Mouse (Mus musculus) intestine, postnatal 0 days (tissue): ENCODE data around the gene Map4k4. TPM values are rescaled to one million over a fixed set of nuclear protein-coding genes. Genes with fewer than 3 reads are reported as not detected.

Experiments
- ATAC-seq: fragments of 200-750 bp; cut with Nextera tagmentation; 2 replicates; pipeline ENCODE4 v1.8.0; 2017; ENCODE audit warnings: mild to moderate bottlenecking, moderate TSS enrichment, moderate library complexity
- H3K27ac ChIP-seq: fragments of 300-500 bp; sonication (generic); 2 replicates; pipeline ENCODE4 v1.5.1; 2014; ENCODE audit warnings: mild to moderate bottlenecking, low read depth, low read length, moderate library complexity
- H3K27me3 ChIP-seq: fragments of 300-500 bp; sonication (generic); replicated peaks from 2 replicates; pipeline ENCODE4 v1.6.1; 2014; ENCODE audit warnings: low read length, mixed read lengths; ENCODE audit not compliant: control insufficient read depth, insufficient read depth
- H3K36me3 ChIP-seq: fragments of 300-500 bp; sonication (generic); 2 replicates; pipeline ENCODE4 v1.6.1; 2014; ENCODE audit warnings: mild to moderate bottlenecking, moderate library complexity; ENCODE audit not compliant: control insufficient read depth, insufficient read depth
- H3K4me1 ChIP-seq: fragments of 300-500 bp; sonication (generic); replicated peaks from 2 replicates; pipeline ENCODE4 v1.6.1; 2014; ENCODE audit warnings: antibody characterized with exemption, low read length, mixed read lengths; ENCODE audit not compliant: control insufficient read depth, insufficient read depth
- H3K4me2 ChIP-seq: fragments of 300-500 bp; sonication (generic); replicated peaks from 2 replicates; pipeline ENCODE4 v1.6.1; 2014; ENCODE audit warnings: low read depth, mild to moderate bottlenecking, moderate library complexity
- H3K4me3 ChIP-seq: fragments of 300-500 bp; sonication (generic); 2 replicates; pipeline ENCODE4 v1.5.1; 2014; ENCODE audit warnings: low read depth, low read length
- H3K9ac ChIP-seq: fragments of 300-500 bp; sonication (generic); 2 replicates; pipeline ENCODE4 v1.6.1; 2014; ENCODE audit warnings: mild to moderate bottlenecking, low read depth, low read length
- H3K9me3 ChIP-seq: fragments of 300-500 bp; sonication (generic); 2 replicates; pipeline ENCODE4 v1.6.1; 2016; ENCODE audit warnings: mixed run types; ENCODE audit not compliant: control insufficient read depth
- CTCF ChIP-seq: sonication (generic); IDR thresholded peaks from 2 replicates; pipeline ENCODE4 v1.5.1; 2016; ENCODE audit warnings: low read depth, mild to moderate bottlenecking, control low read depth, antibody characterized with exemption, moderate library complexity
- WGBS: fragments of 180-500 bp; shearing (Covaris S2); extraction: QIAGEN DNeasy Blood & Tissue Kit; methylation state at CpG from one replicate; pipeline ENCODE4 v1.1.7; 2014; 5-methylcytosine and 5-hydroxymethylcytosine counted together
- polyA plus RNA-seq: library from polyadenylated mRNA; unstranded; fragments of >200 nt; fragmentation: Nextera tagmentation; extraction: Ambion mirVana; gene quantifications from 2 replicates; pipeline ENCODE4 v1.2.1, GENCODE M21; 2015

Map4k4 gene
- polyA plus RNA-seq, 1 experiment from 2014 or later: 6.8 TPM

GRCm38 (mm10) chr1:39990041-39990440, 89.3 kb downstream of the Map4k4 start:
- no peak for ATAC-seq
- 90% methylated on average over 9 of the region's 9 CpGs for WGBS
- Histone ChIP-seq H3K27me3 (no peaks in the 10 kb centered on the region), H3K4me3 (no peak overlapping the region), H3K27ac (no peak overlapping the region), H3K4me1 (no peaks in the 10 kb centered on the region), H3K9me3 (no peaks in the 10 kb centered on the region), H3K4me2 (no peak overlapping the region), H3K36me3 (peaks cover 77% of the 10 kb centered on the region), H3K9ac (no peak overlapping the region)
- no peak for TF ChIP-seq CTCF

GRCm38 (mm10) chr1:39993921-39994320, 93.2 kb downstream of the Map4k4 start:
- 82% methylated on average over 7 of the region's 7 CpGs for WGBS
- no peak overlapping the region for H3K4me3 ChIP-seq
- H3K4me1 ChIP-seq: no peaks in the 10 kb centered on the region
- 0 out of 2 replicates have a peak overlapping the region, but pooled peaks have one; percentile 15 for H3K27ac ChIP-seq
- H3K27me3 ChIP-seq: no peaks in the 10 kb centered on the region
- ATAC-seq: no peak
- TF ChIP-seq CTCF: no peak
- no peak overlapping the region for H3K4me2 ChIP-seq
- peaks cover 77% of the 10 kb centered on the region for H3K36me3 ChIP-seq
- no peaks in the 10 kb centered on the region for H3K9me3 ChIP-seq
- H3K9ac ChIP-seq: no peak overlapping the region

GRCm38 (mm10) chr1:39995593-39995992, 94.9 kb downstream of the Map4k4 start:
- ATAC-seq: no peak
- 87% methylated on average over 2 of the region's 2 CpGs for WGBS
- H3K9me3 ChIP-seq: no peaks in the 10 kb centered on the region
- peaks cover 74% of the 10 kb centered on the region for H3K36me3 ChIP-seq
- no peak overlapping the region for H3K4me2 ChIP-seq
- TF ChIP-seq CTCF: no peak
- no peaks in the 10 kb centered on the region for H3K4me1 ChIP-seq
- no peak overlapping the region for H3K4me3 ChIP-seq
- no peak overlapping the region for H3K27ac ChIP-seq
- no peaks in the 10 kb centered on the region for H3K27me3 ChIP-seq
- H3K9ac ChIP-seq: no peak overlapping the region

GRCm38 (mm10) chr1:40000476-40000875, 99.8 kb downstream of the Map4k4 start:
- WGBS: 80% methylated on average over 16 of the region's 16 CpGs
- no peak for ATAC-seq
- Histone ChIP-seq H3K9me3 (no peaks in the 10 kb centered on the region), H3K36me3 (peaks cover 75% of the 10 kb centered on the region), H3K4me1 (no peaks in the 10 kb centered on the region), H3K27me3 (no peaks in the 10 kb centered on the region), H3K4me3 (no peak overlapping the region), H3K4me2 (no peak overlapping the region), H3K9ac (no peak overlapping the region), H3K27ac (no peak overlapping the region)
- no peak for TF ChIP-seq CTCF

GRCm38 (mm10) chr1:40000899-40001298, 100.2 kb downstream of the Map4k4 start:
- H3K9ac ChIP-seq: no peak overlapping the region
- WGBS: 60% methylated on average over 5 of the region's 5 CpGs
- H3K4me3 ChIP-seq: no peak overlapping the region
- no peak for ATAC-seq
- H3K36me3 ChIP-seq: peaks cover 75% of the 10 kb centered on the region
- no peaks in the 10 kb centered on the region for H3K4me1 ChIP-seq
- peak; percentile 74 for TF ChIP-seq CTCF
- H3K4me2 ChIP-seq: no peak overlapping the region
- no peaks in the 10 kb centered on the region for H3K27me3 ChIP-seq
- H3K27ac ChIP-seq: no peak overlapping the region
- no peaks in the 10 kb centered on the region for H3K9me3 ChIP-seq

- TF ChIP-seq CTCF: peak; percentile 47
- ATAC-seq: no peak
- H3K4me1 ChIP-seq: no peaks in the 10 kb centered on the region
- H3K36me3 ChIP-seq: peaks cover 79% of the 10 kb centered on the region
- no peaks in the 10 kb centered on the region for H3K9me3 ChIP-seq
- 74% methylated on average over 4 of the region's 4 CpGs for WGBS
- H3K27me3 ChIP-seq: no peaks in the 10 kb centered on the region
- no peak overlapping the region for H3K27ac ChIP-seq
- H3K4me3 ChIP-seq: no peak overlapping the region
- H3K4me2 ChIP-seq: no peak overlapping the region
- no peak overlapping the region for H3K9ac ChIP-seq
Measured at GRCm38 (mm10) chr1:40002129-40002727, 101.5 kb downstream of the Map4k4 start.
